Mouse (Mus musculus): ENCODE data around the gene Pxylp1. TPM values are rescaled to one million over a fixed set of nuclear protein-coding genes. Genes with fewer than 3 reads are reported as not detected.
A peak's percentile ranks its signal among the peaks of the same experiment; 100 is the strongest.

Pxylp1 gene
- polyA plus RNA-seq, 1 experiment = 1.2 TPM

GRCm38 (mm10) chr9:96904360-96905355 lies 12.2 kb upstream of the Pxylp1 start:
- H3K4me3 ChIP-seq (ENCODE audit: insufficient read depth, low read depth, low read length) = no peak overlapping the region
- H3K27ac ChIP-seq (replicated peaks; ENCODE audit: low read depth, low read length) = no peak overlapping the region
- no peaks in the 10 kb centered on the region for H3K4me1 ChIP-seq (ENCODE audit: control insufficient read depth, insufficient read depth, insufficient read length, low read length)

DNA sequence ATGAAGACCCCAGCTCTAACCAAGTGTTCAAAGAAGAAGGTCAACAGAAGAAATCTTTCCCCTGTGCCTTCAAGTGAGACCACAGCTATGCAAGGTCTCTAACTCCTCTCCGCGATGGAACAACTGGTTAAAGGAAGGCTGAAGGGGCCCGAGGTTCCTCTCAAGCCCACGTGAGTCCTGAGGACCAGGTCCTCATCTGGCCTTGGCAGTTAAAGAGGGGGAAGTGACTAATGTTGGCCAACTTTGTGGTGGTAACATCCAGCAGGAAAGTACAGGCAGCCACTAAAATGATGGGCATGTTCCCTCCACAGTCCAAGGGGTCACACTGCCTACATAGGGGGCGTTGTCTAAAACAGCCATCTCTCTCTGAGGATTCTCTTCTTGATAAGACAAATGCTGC lies 7.2 kb upstream of the Pxylp1 start:
- Histone ChIP-seq H3K4me3 (ENCODE audit: insufficient read depth, low read depth, low read length) (no peak overlapping the region), H3K4me1 (ENCODE audit: control insufficient read depth, insufficient read depth, insufficient read length, low read length) (no peaks in the 10 kb centered on the region), H3K27ac (replicated peaks; ENCODE audit: low read depth, low read length) (no peak overlapping the region)

GRCm38 (mm10) chr9:96899004-96899403 lies 6.5 kb upstream of the Pxylp1 start:
- Histone ChIP-seq H3K4me3 (ENCODE audit: insufficient read depth, low read depth, low read length) (no peak overlapping the region), H3K4me1 (ENCODE audit: control insufficient read depth, insufficient read depth, insufficient read length, low read length) (no peaks in the 10 kb centered on the region), H3K27ac (replicated peaks; ENCODE audit: low read depth, low read length) (no peak overlapping the region)

DNA sequence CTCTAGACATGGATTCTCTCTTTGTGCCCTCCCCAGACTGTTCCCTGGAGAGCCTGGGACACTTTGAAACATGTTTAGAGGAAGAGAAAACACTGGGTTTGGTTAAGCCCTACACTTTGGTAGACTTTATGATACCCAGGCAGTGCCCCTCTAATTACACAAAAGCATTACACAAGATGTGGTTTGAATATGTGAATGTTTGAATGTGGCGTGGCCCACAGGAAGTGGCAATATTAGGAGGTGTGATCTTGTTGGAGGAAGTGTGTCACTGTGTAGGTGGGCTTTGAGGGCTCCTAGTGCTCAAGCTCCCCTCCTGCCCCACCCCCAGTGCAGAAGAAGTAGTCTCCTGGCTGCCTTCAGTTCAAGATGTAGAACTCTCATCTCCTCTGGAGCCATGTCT lies 4.2 kb upstream of the Pxylp1 start:
- H3K4me1 ChIP-seq (ENCODE audit: control insufficient read depth, insufficient read depth, insufficient read length, low read length) = no peaks in the 10 kb centered on the region
- H3K27ac ChIP-seq (replicated peaks; ENCODE audit: low read depth, low read length) = no peak overlapping the region

GRCm38 (mm10) chr9:96893582-96893981 lies 1.1 kb upstream of the Pxylp1 start:
- H3K4me3 ChIP-seq (ENCODE audit: insufficient read depth, low read depth, low read length) = no peak overlapping the region
- H3K4me1 ChIP-seq (ENCODE audit: control insufficient read depth, insufficient read depth, insufficient read length, low read length) = no peaks in the 10 kb centered on the region
- no peak overlapping the region for H3K27ac ChIP-seq (replicated peaks; ENCODE audit: low read depth, low read length)

More for the DNA sequence above, 4.2 kb upstream of the Pxylp1 start:
- H3K4me3 ChIP-seq (ENCODE audit: insufficient read depth, low read depth, low read length) = no peak overlapping the region

- Histone ChIP-seq H3K4me3 (ENCODE audit: insufficient read depth, low read depth, low read length) (no peak overlapping the region), H3K27ac (replicated peaks; ENCODE audit: low read depth, low read length) (no peak overlapping the region), H3K4me1 (ENCODE audit: control insufficient read depth, insufficient read depth, insufficient read length, low read length) (no peaks in the 10 kb centered on the region)
Observed at GRCm38 (mm10) chr9:96891341-96892330, 833 bp downstream of the Pxylp1 start.

DNA sequence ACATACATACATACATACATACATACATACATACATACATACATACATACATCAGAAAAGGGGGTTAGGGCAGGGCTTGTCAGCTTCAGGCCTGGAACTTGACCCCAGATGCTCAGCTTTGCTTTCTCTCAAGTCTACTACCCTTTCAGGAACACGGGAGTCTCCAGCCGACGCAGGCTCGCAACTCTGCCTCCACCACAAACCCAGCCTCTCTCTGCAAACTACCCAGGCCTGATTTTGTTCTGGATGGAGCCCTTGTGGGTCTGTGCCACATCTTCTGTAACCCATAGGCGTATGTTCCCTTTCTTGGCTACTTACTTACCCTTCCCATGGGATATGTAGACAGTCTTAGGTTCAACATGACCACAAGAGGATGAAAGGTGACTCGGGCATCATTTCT lies 1.7 kb downstream of the Pxylp1 start:
- Histone ChIP-seq H3K27ac (replicated peaks; ENCODE audit: low read depth, low read length) (no peak overlapping the region), H3K4me1 (ENCODE audit: control insufficient read depth, insufficient read depth, insufficient read length, low read length) (no peaks in the 10 kb centered on the region), H3K4me3 (ENCODE audit: insufficient read depth, low read depth, low read length) (no peak overlapping the region)

DNA sequence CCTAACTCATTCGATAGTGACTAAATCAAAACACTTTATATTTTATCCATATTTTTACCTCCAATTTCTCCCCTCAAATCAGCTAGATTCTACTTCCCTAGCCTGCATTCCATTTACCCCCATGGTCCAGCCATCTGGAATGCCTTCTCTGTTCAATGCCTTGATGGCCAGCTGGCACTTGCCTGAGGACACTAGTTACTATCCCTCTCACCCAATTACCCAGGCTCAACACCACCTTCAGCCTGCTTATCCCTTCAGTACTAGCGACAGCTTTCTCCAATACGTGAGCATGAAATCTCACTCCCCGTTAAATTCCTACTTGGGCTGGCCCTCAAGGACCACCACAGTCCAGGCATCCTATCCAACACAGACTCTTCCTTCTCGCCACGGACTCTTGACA lies 2.2 kb downstream of the Pxylp1 start:
- no peak overlapping the region for H3K4me3 ChIP-seq (ENCODE audit: insufficient read depth, low read depth, low read length)
- H3K4me1 ChIP-seq (ENCODE audit: control insufficient read depth, insufficient read depth, insufficient read length, low read length) = no peaks in the 10 kb centered on the region
- no peak overlapping the region for H3K27ac ChIP-seq (replicated peaks; ENCODE audit: low read depth, low read length)

GRCm38 (mm10) chr9:96889345-96890021 lies 3.0 kb downstream of the Pxylp1 start:
- no peaks in the 10 kb centered on the region for H3K4me1 ChIP-seq (ENCODE audit: control insufficient read depth, insufficient read depth, insufficient read length, low read length)
- no peak overlapping the region for H3K27ac ChIP-seq (replicated peaks; ENCODE audit: low read depth, low read length)
- H3K4me3 ChIP-seq (ENCODE audit: insufficient read depth, low read depth, low read length) = peak overlapping the region; percentile 68

DNA sequence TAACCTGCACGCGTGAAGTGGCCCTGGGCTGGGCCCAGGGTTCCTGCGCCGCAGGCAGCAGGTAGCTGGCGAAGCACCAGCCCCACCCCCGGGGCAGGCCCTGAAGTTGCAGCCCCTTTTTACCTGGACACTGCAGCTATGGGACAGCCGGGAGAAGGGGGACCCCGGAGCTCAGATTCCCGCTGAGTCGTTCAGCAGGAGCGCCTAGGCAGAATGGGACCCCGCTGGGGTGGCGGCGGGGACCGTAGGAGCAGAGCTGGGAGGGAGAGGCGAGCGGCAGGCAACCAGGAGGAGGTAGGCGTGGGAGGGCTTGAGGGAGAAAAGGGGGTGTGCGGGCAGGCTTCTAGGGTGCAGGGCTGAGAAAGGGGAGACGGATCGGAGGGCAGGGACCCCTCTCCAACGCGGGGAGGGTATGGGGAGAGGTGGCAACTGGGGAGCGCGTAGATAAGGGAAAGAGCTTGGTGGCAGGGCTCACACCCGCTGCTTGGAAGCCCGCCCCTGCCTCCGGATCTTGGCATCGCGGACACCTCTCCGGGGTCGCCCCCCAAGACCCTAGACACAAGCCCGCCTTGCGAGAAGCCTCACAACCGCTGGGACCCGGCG lies 3.6 kb downstream of the Pxylp1 start:
- no peaks in the 10 kb centered on the region for H3K4me1 ChIP-seq (ENCODE audit: control insufficient read depth, insufficient read depth, insufficient read length, low read length)
- peak overlapping the region; percentile 68 for H3K4me3 ChIP-seq (ENCODE audit: insufficient read depth, low read depth, low read length)
- no peak overlapping the region for H3K27ac ChIP-seq (replicated peaks; ENCODE audit: low read depth, low read length)

GRCm38 (mm10) chr9:96887954-96888353 lies 4.5 kb downstream of the Pxylp1 start:
- Histone ChIP-seq H3K4me1 (ENCODE audit: control insufficient read depth, insufficient read depth, insufficient read length, low read length) (no peaks in the 10 kb centered on the region), H3K4me3 (ENCODE audit: insufficient read depth, low read depth, low read length) (no peak overlapping the region), H3K27ac (replicated peaks; ENCODE audit: low read depth, low read length) (no peak overlapping the region)

- Histone ChIP-seq H3K4me1 (ENCODE audit: control insufficient read depth, insufficient read depth, insufficient read length, low read length) (peaks cover under 1% of the 10 kb centered on the region; the same call in 1 of the 2 replicates), H3K27ac (replicated peaks; ENCODE audit: low read depth, low read length) (no peak overlapping the region), H3K4me3 (ENCODE audit: insufficient read depth, low read depth, low read length) (no peak overlapping the region)
Observed at GRCm38 (mm10) chr9:96887492-96887891, 5.0 kb downstream of the Pxylp1 start.

DNA sequence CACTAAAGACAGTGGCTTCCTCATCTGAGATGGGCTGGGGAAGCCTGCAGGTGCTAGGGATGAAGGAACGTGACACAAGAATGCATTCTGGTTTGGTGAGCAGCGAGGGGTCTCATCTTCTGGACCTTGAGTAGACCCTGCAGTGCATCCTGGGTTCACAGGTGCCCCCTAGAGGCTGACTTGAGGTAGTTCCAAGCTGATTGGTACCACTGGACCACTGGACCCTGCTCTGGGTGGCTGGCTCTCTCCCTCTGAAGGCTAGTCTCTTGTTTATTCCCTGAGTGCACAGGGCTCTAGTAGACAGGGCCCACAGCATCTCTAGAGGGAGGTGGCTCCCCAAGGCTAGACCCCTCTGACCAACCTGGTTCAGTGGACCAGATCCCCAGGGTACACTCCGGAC lies 6.7 kb downstream of the Pxylp1 start:
- Histone ChIP-seq H3K4me1 (ENCODE audit: control insufficient read depth, insufficient read depth, insufficient read length, low read length) (peaks cover 6% of the 10 kb centered on the region; the same call in 1 of the 2 replicates), H3K4me3 (ENCODE audit: insufficient read depth, low read depth, low read length) (no peak overlapping the region), H3K27ac (replicated peaks; ENCODE audit: low read depth, low read length) (no peak overlapping the region)

DNA sequence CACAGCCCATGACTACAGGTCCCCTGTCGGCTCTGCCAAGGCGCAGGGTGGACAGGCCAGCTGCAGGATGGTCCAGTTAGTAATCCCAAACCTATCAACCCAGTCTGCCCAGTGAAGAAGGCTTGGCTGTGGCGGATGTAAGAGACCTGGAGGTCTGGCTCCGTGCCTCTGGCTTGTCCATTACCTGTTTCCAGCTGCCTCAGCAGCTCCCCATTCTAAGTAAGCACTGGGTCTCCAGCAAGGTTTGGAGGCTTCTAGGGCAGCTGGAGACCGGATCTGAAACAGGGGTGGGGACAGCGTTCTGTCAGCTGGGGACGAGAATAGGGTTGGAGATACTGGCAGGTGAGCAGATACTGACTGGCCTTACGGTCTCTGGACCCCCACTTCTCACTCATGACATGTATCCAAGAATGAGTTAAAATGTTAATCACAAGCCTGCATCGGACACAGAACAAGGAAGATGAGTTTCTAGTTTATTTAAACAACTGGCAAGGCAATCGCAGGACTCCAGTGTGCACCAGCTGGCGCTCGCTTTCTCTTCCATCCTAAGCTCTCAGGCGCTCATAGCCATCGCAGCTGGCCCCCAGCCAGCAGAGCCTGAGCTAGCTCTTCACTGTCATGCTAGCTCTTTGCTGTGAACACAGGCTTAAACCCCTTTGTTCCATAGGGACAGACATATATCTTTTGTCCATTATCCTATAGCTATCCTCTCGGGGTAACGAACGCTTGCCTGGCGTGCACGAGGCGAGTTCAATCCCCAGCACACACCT lies 9.8 kb downstream of the Pxylp1 start:
- Histone ChIP-seq H3K4me3 (ENCODE audit: insufficient read depth, low read depth, low read length) (no peak overlapping the region), H3K4me1 (ENCODE audit: control insufficient read depth, insufficient read depth, insufficient read length, low read length) (peaks cover 12% of the 10 kb centered on the region), H3K27ac (replicated peaks; ENCODE audit: low read depth, low read length) (no peak overlapping the region)
